Mouse (Mus musculus) ES-E14 (cell line): ENCODE data around the gene Crlf2.

Experiments
- CHD2 ChIP-seq: IDR thresholded peaks from 2 replicates; pipeline ENCODE4 v1.6.1; 2014; ENCODE audit warnings: mild to moderate bottlenecking, low read depth, low read length, inconsistent platforms
- HCFC1 ChIP-seq: IDR thresholded peaks from 2 replicates; pipeline ENCODE4 v1.6.1; 2012; ENCODE audit warnings: low read length, inconsistent platforms, borderline replicate concordance; ENCODE audit not compliant: insufficient read depth
- MAFK ChIP-seq: IDR thresholded peaks from 2 replicates; pipeline ENCODE4 v1.6.1; 2014; ENCODE audit warnings: mild to moderate bottlenecking, low read depth, low read length, inconsistent platforms; ENCODE audit not compliant: insufficient read depth
- ZC3H11A ChIP-seq: IDR thresholded peaks from 2 replicates; pipeline ENCODE4 v1.6.1; 2012; ENCODE audit warnings: low read depth, mild to moderate bottlenecking, inconsistent platforms, low read length, borderline replicate concordance
- ZNF384 ChIP-seq: IDR thresholded peaks from 2 replicates; pipeline ENCODE4 v1.6.1; 2012; ENCODE audit warnings: low read depth, low read length, inconsistent platforms

DNA sequence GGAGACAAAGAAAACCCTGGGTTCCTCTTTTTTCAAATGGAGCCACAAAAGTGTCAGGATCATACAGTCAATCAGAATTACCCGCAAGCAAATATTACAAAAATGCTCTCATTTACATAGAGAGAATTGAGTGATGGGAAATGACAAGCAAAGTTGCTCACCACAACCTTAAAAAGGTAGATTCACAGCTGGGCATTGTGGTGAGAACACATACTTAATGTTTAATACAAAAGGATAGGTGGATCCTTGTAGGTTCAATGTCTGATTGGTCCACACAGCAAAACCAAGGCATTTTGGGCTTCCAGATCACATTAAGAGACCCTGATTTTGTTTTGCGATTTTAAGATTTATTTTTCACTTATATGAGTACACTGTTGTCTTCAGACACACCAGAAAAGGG is 11.7 kb downstream of the Crlf2 start:
- TF ChIP-seq ZNF384 (no peak), CHD2 (no peak), MAFK (no peak), ZC3H11A (no peak), HCFC1 (no peak)
